Mouse (Mus musculus): ENCODE measurements around the gene Cdca4. TPM values are rescaled to one million over a fixed set of nuclear protein-coding genes. Genes with fewer than 3 reads are reported as not detected.

The Cdca4 gene
- polyA plus RNA-seq, 1 experiment: 28.0 TPM

GRCm38 (mm10) chr12:112858581-112859336, 29.5 kb upstream of the Cdca4 start:
- Histone ChIP-seq H3K4me3 (ENCODE audit: insufficient read depth, low read length) (no peak overlapping the region), H3K27ac (ENCODE audit: insufficient read depth, low read depth, low read length) (no peak overlapping the region), H3K4me1 (ENCODE audit: control insufficient read depth, insufficient read depth, low read length) (peaks cover 25% of the 10 kb centered on the region)
- TF ChIP-seq POLR2A (IDR thresholded peaks at IDR 0.05; ENCODE audit: borderline replicate concordance, low read depth, low read length): no peak
- no peak for TF ChIP-seq CTCF (IDR thresholded peaks at IDR 0.05; ENCODE audit: low read depth, low read length)

- Histone ChIP-seq H3K4me3 (ENCODE audit: insufficient read depth, low read length) (no peak overlapping the region), H3K4me1 (ENCODE audit: control insufficient read depth, insufficient read depth, low read length) (peaks cover 19% of the 10 kb centered on the region), H3K27ac (ENCODE audit: insufficient read depth, low read depth, low read length) (no peak overlapping the region)
- TF ChIP-seq CTCF (IDR thresholded peaks at IDR 0.05; ENCODE audit: low read depth, low read length) (no peak), POLR2A (IDR thresholded peaks at IDR 0.05; ENCODE audit: borderline replicate concordance, low read depth, low read length) (no peak)
Observed at GRCm38 (mm10) chr12:112857021-112857925, 28.1 kb upstream of the Cdca4 start.

- peaks cover 16% of the 10 kb centered on the region for H3K4me1 ChIP-seq (ENCODE audit: control insufficient read depth, insufficient read depth, low read length)
- no peak overlapping the region for H3K4me3 ChIP-seq (ENCODE audit: insufficient read depth, low read length)
- no peak overlapping the region for H3K27ac ChIP-seq (ENCODE audit: insufficient read depth, low read depth, low read length)
- no peak for TF ChIP-seq POLR2A (IDR thresholded peaks at IDR 0.05; ENCODE audit: borderline replicate concordance, low read depth, low read length)
- TF ChIP-seq CTCF (IDR thresholded peaks at IDR 0.05; ENCODE audit: low read depth, low read length): no peak
Observed at GRCm38 (mm10) chr12:112856338-112856737, 27.1 kb upstream of the Cdca4 start.

DNA sequence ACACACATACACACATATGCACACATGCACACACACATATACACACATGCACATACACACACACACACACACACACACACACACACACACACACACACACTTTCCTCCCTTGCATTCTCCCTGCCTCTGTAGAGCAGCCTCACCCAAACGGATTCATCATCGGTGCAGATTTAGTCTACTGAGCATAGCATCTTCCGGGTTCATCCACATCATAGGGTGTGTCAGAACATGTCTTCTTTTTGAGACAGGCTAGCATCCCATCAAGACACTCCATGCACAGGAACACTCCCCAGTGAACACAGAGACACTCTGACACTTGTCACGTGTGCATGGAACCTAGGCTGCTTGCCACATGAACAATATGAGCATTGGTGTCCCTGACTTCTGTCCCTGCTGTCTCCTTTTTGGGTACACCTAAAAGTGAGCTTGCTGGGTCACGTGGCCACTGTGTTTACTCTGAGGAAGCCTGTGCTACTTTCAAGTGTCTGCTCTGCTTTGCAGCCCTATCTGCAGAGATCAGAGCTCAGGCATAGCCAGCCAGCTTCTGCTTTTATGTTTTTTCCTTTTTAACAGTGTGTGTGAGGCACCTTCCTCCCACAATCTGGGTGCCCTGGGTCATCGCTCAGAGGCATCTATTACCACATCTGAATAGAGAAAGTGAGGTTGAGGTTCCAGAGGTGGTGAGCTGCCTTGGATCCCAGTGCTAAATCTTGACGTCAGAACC, 25.5 kb upstream of the Cdca4 start:
- H3K4me1 ChIP-seq (ENCODE audit: control insufficient read depth, insufficient read depth, low read length): peaks cover 6% of the 10 kb centered on the region
- TF ChIP-seq POLR2A (IDR thresholded peaks at IDR 0.05; ENCODE audit: borderline replicate concordance, low read depth, low read length): no peak
- TF ChIP-seq CTCF (IDR thresholded peaks at IDR 0.05; ENCODE audit: low read depth, low read length): no peak
- H3K27ac ChIP-seq (ENCODE audit: insufficient read depth, low read depth, low read length): 0 out of 2 replicates have a peak overlapping the region, but pooled peaks have one; percentile 3
- no peak overlapping the region for H3K4me3 ChIP-seq (ENCODE audit: insufficient read depth, low read length)

DNA sequence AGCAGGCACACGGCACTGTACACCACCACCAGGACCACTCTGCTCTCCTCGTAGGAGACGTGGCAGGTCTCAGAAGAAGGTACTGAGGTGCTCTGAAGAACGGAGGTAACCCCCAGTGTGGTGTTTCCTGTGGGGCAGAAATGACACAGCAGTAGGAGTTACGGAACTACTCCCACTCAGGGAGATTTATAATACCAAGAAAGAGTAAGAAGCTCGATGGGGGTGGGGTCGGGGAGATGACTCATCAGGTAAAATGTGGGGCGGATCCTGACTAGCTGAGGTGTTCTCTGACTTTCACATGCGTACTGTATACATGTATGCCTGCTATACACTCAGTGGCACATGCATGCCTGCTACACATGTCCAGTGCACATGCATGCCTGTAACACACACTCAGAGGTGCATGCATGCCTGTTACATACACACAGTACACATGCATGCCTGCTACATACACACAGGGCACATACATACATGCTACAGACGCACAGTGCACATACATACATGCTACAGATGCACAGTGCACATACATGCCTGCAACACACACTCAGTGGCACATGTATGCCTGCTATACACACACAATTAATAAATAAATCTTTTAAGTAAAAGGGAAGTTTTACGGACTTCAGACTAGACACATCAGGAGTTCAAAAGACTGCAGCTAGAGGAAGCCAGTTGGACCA, 24.0 kb upstream of the Cdca4 start:
- Histone ChIP-seq H3K4me1 (ENCODE audit: control insufficient read depth, insufficient read depth, low read length) (peaks cover 7% of the 10 kb centered on the region), H3K27ac (ENCODE audit: insufficient read depth, low read depth, low read length) (no peak overlapping the region), H3K4me3 (ENCODE audit: insufficient read depth, low read length) (no peak overlapping the region)
- no peak for TF ChIP-seq CTCF (IDR thresholded peaks at IDR 0.05; ENCODE audit: low read depth, low read length)
- TF ChIP-seq POLR2A (IDR thresholded peaks at IDR 0.05; ENCODE audit: borderline replicate concordance, low read depth, low read length): no peak

GRCm38 (mm10) chr12:112851116-112851515, 21.9 kb upstream of the Cdca4 start:
- no peak for TF ChIP-seq CTCF (IDR thresholded peaks at IDR 0.05; ENCODE audit: low read depth, low read length)
- Histone ChIP-seq H3K4me1 (ENCODE audit: control insufficient read depth, insufficient read depth, low read length) (peaks cover 13% of the 10 kb centered on the region), H3K27ac (ENCODE audit: insufficient read depth, low read depth, low read length) (no peak overlapping the region)

DNA sequence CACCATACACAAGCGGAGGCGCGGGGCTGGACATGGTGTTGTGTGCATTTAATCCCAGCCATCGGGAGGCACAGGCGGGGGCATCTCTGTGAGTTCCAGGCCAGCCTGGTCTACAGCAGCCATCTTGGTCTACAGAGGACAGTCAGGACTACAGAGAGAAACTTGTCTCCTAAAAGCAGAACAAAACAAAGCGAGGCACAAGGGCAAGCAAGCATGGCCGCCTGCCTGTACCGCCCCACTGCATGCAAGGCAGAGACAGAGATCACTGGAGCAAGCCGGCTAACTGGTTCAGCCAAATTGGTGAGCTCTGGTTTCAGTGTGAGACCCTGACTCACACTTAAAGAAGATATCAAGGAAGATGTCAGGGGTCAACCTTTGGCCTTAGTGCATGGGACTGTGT, 21.1 kb upstream of the Cdca4 start:
- H3K4me3 ChIP-seq (ENCODE audit: insufficient read depth, low read length): no peak overlapping the region
- no peak for TF ChIP-seq CTCF (IDR thresholded peaks at IDR 0.05; ENCODE audit: low read depth, low read length)
- no peak for TF ChIP-seq POLR2A (IDR thresholded peaks at IDR 0.05; ENCODE audit: borderline replicate concordance, low read depth, low read length)
- peaks cover 13% of the 10 kb centered on the region for H3K4me1 ChIP-seq (ENCODE audit: control insufficient read depth, insufficient read depth, low read length)
- no peak overlapping the region for H3K27ac ChIP-seq (ENCODE audit: insufficient read depth, low read depth, low read length)

More at GRCm38 (mm10) chr12:112851116-112851515, 21.9 kb upstream of the Cdca4 start:
- no peak overlapping the region for H3K4me3 ChIP-seq (ENCODE audit: insufficient read depth, low read length)

GRCm38 (mm10) chr12:112849235-112850022, 20.2 kb upstream of the Cdca4 start:
- no peak overlapping the region for H3K27ac ChIP-seq (ENCODE audit: insufficient read depth, low read depth, low read length)
- H3K4me1 ChIP-seq (ENCODE audit: control insufficient read depth, insufficient read depth, low read length): peaks cover 6% of the 10 kb centered on the region
- TF ChIP-seq CTCF (IDR thresholded peaks at IDR 0.05; ENCODE audit: low read depth, low read length) (no peak), POLR2A (IDR thresholded peaks at IDR 0.05; ENCODE audit: borderline replicate concordance, low read depth, low read length) (no peak)

More at GRCm38 (mm10) chr12:112849235-112850022, 20.2 kb upstream of the Cdca4 start:
- H3K4me3 ChIP-seq (ENCODE audit: insufficient read depth, low read length): no peak overlapping the region

Data from bone marrow macrophage, adult 2 months (primary cell).